Mouse (Mus musculus) spleen, postnatal 14 days (tissue): ENCODE data around the gene Lpin3.

ENCODE experiments used
- DNase-seq, 2 experiments: peaks; one replicate each; pipeline ENCODE4 v3.0.0; 2021 to 2022; ENCODE audit warnings: low spot score in 2 of 2

The Lpin3 gene

DNA sequence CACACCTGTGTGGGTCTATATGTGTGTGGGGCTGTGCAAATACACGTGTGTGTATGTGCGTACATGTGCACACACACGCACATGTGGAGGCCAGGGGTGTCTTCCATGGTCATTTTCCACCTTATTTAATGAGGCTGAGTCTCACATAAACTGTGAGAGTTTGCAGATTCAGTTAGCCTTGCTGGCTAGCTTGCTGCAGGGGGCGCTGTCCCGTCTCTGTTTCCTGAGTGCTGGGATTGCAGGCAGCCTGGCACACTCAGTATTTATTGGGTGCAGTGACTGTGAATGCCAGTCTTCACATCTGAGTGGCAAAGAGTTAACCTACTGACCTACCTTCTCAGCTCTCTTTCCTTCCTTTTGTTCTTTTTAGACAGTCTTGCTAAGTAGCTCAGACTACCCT lies 53.4 kb downstream of the Lpin3 start:
- no peak for DNase-seq

DNA sequence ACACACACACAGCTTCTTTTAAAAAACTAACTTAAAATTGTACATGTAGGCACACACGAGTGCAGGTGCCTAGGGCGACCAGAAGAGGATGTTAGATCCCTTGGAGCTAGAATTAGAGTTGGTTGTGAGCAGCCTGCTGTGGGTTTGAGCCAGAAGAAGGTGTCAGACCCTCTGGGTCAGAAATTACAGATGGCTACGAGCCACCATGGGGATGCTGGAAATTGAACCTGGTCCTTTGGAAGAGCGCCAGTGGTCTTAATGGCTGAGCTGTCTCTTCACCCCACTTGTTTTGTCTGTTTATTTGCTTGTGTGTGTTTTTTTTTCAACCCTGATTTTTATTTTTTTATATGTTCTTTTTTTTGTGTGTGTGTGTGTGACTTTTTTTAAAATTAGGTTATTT lies 54.0 kb downstream of the Lpin3 start:
- no peak for DNase-seq

DNA sequence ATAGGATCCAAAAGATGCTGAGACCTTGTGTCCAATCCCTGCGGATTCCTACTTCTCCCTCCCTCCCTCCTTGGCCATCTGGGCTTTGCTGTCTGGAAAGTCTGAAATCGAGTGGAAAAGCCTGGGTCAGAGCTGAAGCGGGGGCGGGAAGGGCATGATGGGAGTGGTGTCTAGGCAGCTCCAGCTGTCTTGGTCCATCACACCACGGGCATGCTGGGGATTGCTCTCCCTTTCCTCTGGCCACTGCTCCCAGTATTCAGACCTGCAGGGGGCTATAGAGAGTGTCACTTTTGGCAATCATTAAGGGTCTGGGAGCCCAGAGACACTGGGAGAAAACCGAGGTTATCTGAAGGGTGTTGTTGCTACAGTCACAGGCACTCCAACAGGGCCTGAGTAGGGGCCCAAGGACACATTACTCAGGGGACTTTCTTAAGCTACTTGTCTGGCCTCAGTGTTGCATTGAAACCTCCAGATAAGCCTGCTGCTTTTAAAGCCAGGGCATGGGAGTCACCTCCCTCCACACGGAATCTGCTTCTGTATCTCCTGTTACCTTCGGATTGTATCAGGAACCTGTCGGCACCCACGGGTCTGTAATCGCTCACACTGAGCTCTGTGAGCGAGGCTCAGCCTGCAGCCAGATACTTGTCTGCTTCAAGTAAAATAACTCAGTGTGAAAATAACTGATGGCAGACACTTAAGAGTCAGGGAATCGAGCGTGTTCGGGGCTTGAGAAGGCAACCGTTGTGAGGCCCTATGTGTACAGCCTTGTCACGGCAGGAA lies 60.6 kb downstream of the Lpin3 start:
- DNase-seq = no peak

DNA sequence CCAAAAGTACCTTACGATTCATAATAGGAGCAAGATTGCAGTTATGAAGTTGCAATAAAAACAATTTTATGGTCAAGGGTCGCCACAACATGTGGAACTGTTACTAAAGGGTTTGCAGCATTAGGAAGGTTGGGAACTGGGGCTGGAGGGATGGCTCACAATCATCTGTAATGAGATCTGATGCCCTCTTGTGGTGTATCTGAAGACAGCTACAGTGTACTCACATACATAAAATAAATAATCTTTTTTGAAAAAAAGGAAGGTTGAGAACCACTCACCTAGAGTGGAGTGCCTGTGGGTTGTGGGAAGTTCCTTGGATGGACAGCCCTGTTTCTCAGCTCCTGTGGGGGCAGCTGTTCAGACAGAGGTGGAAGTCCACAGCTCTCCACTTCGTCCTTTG lies 62.0 kb downstream of the Lpin3 start:
- DNase-seq = no peak

DNA sequence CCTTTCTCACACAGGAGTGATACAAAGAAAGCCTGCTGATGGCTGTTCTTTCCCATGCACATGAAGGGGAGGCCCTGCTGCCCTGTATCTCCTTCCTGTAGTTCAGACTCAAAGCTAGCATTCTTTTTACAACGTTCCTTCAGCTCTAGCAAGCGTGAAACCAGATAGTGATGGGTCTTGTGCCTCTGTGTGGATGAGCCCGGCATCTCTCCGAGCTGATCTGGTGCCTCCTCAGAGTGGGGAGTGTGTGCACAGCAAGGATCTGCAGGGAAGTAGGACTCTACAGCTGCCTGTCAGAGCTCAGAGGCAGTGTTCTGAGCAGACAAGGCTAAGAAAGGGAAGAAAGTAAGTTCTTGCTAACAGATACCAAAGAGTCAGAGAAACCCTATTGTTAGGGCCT lies 71.1 kb downstream of the Lpin3 start:
- no peak for DNase-seq

DNA sequence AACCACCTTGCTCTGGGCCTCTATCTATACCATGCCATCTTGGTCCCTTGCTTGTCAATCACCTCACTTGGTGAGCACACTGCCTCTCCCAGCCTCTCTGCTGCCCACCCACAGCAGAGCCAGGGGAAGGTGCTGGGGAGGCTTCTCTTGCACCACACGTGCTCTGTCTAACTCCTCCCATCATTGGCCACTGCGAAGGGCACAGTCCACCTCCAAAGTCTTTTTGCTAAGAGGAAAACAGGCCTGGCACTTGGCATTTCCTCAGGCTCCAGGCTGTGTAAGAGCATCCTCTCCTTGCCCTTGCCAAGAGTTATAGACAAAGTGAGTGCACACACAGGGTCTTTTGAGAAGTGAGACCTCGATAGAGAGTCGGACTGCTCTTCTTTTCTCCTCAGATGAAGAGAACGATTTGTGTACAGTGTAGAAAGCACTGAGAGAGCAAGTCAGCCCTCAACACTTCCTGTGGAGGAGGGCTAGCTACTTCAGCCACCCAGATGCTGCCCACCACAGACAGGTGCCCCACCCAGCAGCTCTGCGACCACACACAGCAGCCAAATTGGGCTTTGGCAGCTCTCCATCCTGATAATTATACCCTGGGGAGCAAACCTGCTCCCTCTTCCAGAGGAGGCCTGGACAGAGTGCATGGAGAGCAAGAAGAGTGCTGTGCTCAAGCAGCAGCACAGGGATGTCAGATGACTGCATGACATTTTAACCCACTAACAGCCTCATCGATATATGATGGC lies 72.8 kb downstream of the Lpin3 start:
- no peak for DNase-seq

DNA sequence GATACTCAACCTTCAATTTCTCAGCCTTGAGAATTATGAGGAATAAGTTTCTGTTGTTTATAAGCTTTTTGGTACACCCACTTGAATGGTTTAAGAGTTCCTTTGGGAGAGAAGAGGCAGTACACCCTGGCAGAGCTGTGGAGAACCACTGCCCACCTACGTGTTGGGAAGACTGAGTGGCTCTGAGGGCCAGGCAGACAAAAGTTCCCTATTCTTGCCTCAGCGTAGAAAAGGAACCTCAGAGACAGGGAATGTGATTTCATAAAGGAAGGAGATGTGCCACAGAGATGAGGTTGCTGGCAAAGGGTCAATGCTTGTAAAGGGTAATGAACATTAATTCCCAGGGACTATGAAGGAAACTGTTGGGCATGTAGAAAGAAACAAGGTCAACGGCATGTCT lies 74.1 kb downstream of the Lpin3 start:
- DNase-seq = no peak

DNA sequence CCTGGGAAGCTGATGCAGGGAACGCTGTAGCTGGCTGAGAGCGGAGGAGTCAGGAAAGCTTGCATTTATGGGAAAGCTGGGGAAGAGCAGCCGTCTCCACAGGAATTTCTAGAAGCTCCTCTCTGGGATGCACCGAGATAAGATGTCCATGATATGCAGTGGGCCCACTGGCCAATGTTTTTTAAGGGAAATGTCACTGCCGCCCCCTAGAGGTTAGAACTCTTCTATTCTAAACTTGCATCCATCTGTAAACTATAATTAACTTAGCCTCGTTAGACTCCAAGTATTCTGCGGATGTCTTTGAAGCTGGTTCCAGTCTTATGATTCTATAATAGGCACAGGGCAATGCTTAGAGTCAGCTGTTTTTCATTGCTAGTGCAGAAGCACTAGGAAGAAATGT lies 74.9 kb downstream of the Lpin3 start:
- no peak for DNase-seq
